Mouse (Mus musculus) ES-Bruce4 (cell line): ENCODE results near the gene Cyth3.

ENCODE experiments used
- CTCF ChIP-seq: IDR thresholded peaks from one replicate; pipeline ENCODE4 v1.8.1; 2011; ENCODE audit warnings: low read depth, low read length
- EP300 ChIP-seq: IDR thresholded peaks from 2 replicates; pipeline ENCODE4 v1.6.1; 2011; ENCODE audit warnings: low read depth, low read length; ENCODE audit not compliant: insufficient read depth
- POLR2A ChIP-seq: IDR thresholded peaks from one replicate; pipeline ENCODE4 v1.8.1; 2011; ENCODE audit warnings: low read length; ENCODE audit not compliant: insufficient read depth

GRCm38 (mm10) chr5:143579537-143580203 is 42.6 kb upstream of the Cyth3 start:
- TF ChIP-seq EP300, result no peak
- TF ChIP-seq CTCF, result no peak
- TF ChIP-seq POLR2A, result no peak
